In genomic region chr12:12920166-12921157, GRCm38 (mm10) we compare ENCODE assay signal across 23 mouse cellular contexts. TPM values are rescaled to one million over a fixed set of nuclear protein-coding genes. Genes with fewer than 3 reads are reported as not detected.
DNase-seq lines count a peak whose midpoint lies in the region; ATAC-seq and TF ChIP-seq lines count a peak whose summit lies in the region.
"Had no signal": no experiment of that assay in that cellular context is flagged by ENCODE, and none has a peak within 500 bp of the region (broad histone marks: within the 10 kb centered on the region; RNA-seq: fewer than 3 reads in every experiment).

No protein-coding gene starts in this region.

- peaks cover 30% of the 10 kb centered on the region for H3K4me1 ChIP-seq in midbrain, embryonic 10.5 days
- no peaks in the 10 kb centered on the region for H3K4me1 ChIP-seq in midbrain, embryonic 16.5 days (ENCODE audit: control insufficient read depth, insufficient read depth, low read length)
- 0 out of 2 replicates have a peak, but pooled peaks cover 7% of the 10 kb centered on the region for H3K4me1 ChIP-seq in intestine, embryonic 15.5 days (replicated peaks)
- H3K4me1 ChIP-seq: hindbrain, embryonic 15.5 days had no signal

- DNase-seq in midbrain, embryonic 10.5 days (ENCODE audit: low spot score), result no peak
- DNase-seq in kidney, postnatal 36 days, result peak; percentile 44 to 48
- peak; percentile 42 for DNase-seq in yolk sac, embryonic 10.5 days (ENCODE audit: low spot score)
- DNase-seq in heart, adult 9 months (ENCODE audit: low spot score in 2 of 2), result no peak
- no peak for DNase-seq in gastrocnemius, adult 2 months
- DNase-seq: adrenal gland, postnatal 36 days; cerebellum, adult 18-20 months; cerebellum, postnatal 36 days; gastrocnemius, postnatal 14 days; heart, adult 18-20 months; heart, postnatal 36 days; layer of hippocampus, adult 9-11 months; midbrain, embryonic 14.5 days; right cerebral cortex, postnatal 14 days; spleen, adult 18-20 months; thymus, postnatal 25 days had no signal

- H3K9ac ChIP-seq in midbrain, embryonic 16.5 days (ENCODE audit: low read depth, low read length), result no peak overlapping the region
- no peak overlapping the region for H3K9ac ChIP-seq in intestine, embryonic 15.5 days
- H3K9ac ChIP-seq: hindbrain, embryonic 15.5 days; liver, embryonic 14.5 days had no signal

- WGBS in midbrain, embryonic 10.5 days, result 39% methylated on average over 12 of the region's 12 CpGs
- WGBS in midbrain, embryonic 16.5 days, result 37% methylated on average over 12 of the region's 12 CpGs
- WGBS in intestine, embryonic 15.5 days, result 36% methylated on average over 12 of the region's 12 CpGs

- no peak for TF ChIP-seq CTCF in gastrocnemius, adult 2 months (IDR thresholded peaks at IDR 0.05)

- no peaks in the 10 kb centered on the region for H3K9me3 ChIP-seq in midbrain, embryonic 10.5 days (replicated peaks)
- H3K9me3 ChIP-seq in midbrain, embryonic 16.5 days (replicated peaks; ENCODE audit: control insufficient read depth, low read length, poor library complexity, severe bottlenecking), result no peaks in the 10 kb centered on the region
- H3K9me3 ChIP-seq in intestine, embryonic 15.5 days, result no peaks in the 10 kb centered on the region
- H3K9me3 ChIP-seq: hindbrain, embryonic 15.5 days had no signal

- ATAC-seq in midbrain, embryonic 16.5 days, result no peak
- ATAC-seq in intestine, embryonic 15.5 days, result peak; percentile 69
- ATAC-seq: forebrain, embryonic 14.5 days had no signal

- no peaks in the 10 kb centered on the region for H3K36me3 ChIP-seq in midbrain, embryonic 10.5 days
- no peaks in the 10 kb centered on the region for H3K36me3 ChIP-seq in midbrain, embryonic 16.5 days (ENCODE audit: control insufficient read depth, insufficient read depth, low read length)
- H3K36me3 ChIP-seq in intestine, embryonic 15.5 days, result no peaks in the 10 kb centered on the region
- H3K36me3 ChIP-seq: hindbrain, embryonic 15.5 days had no signal

- peak overlapping the region; percentile 17; the same call in 1 of the 2 replicates for H3K27ac ChIP-seq in midbrain, embryonic 10.5 days (replicated peaks)
- no peak overlapping the region for H3K27ac ChIP-seq in midbrain, embryonic 16.5 days (ENCODE audit: low read length)
- no peak overlapping the region for H3K27ac ChIP-seq in intestine, embryonic 15.5 days
- H3K27ac ChIP-seq in gastrocnemius, adult 2 months, result no peak overlapping the region
- H3K27ac ChIP-seq: hindbrain, embryonic 15.5 days; left cerebral cortex, adult 2 months; liver, embryonic 14.5 days had no signal

- H3K4me2 ChIP-seq in midbrain, embryonic 16.5 days (ENCODE audit: low read length), result no peak overlapping the region
- H3K4me2 ChIP-seq in intestine, embryonic 15.5 days (replicated peaks), result no peak overlapping the region
- H3K4me2 ChIP-seq: hindbrain, embryonic 15.5 days had no signal

- peaks cover 9% of the 10 kb centered on the region for H3K27me3 ChIP-seq in midbrain, embryonic 10.5 days (ENCODE audit: low read depth, poor library complexity, severe bottlenecking)
- no peaks in the 10 kb centered on the region for H3K27me3 ChIP-seq in midbrain, embryonic 16.5 days (ENCODE audit: control insufficient read depth, insufficient read depth, low read depth, low read length)
- no peaks in the 10 kb centered on the region for H3K27me3 ChIP-seq in intestine, embryonic 15.5 days (replicated peaks)
- H3K27me3 ChIP-seq: hindbrain, embryonic 15.5 days had no signal

- H3K4me3 ChIP-seq in midbrain, embryonic 10.5 days, result no peak overlapping the region
- H3K4me3 ChIP-seq in midbrain, embryonic 16.5 days (ENCODE audit: low read depth, low read length), result no peak overlapping the region
- no peak overlapping the region for H3K4me3 ChIP-seq in intestine, embryonic 15.5 days (replicated peaks)
- no peak overlapping the region for H3K4me3 ChIP-seq in gastrocnemius, adult 2 months
- H3K4me3 ChIP-seq: hindbrain, embryonic 15.5 days; left cerebral cortex, adult 2 months; myocyte had no signal

- intact Hi-C loops in gastrocnemius, adult 2 months (cut with DNase I), result no loop called here

RNA-seq across cellular contexts. Expression of gene Mycn, which starts 21.3 kb away (rescaled TPM):
- 119 and 141 TPM in 2 replicates for polyA plus RNA-seq in midbrain, embryonic 10.5 days (2016; fragmentation: Nextera tagmentation; extraction: Ambion mirVana)
- polyA plus RNA-seq in midbrain, embryonic 16.5 days (2015; fragmentation: Nextera tagmentation; extraction: Ambion mirVana), result 56.2 and 66.4 TPM in 2 replicates
- 72.5 and 89.8 TPM in 2 replicates for polyA plus RNA-seq in intestine, embryonic 15.5 days (2015; fragmentation: Nextera tagmentation; extraction: Ambion mirVana)
- total RNA-seq in gastrocnemius, adult 2 months (2021), result under 1 TPM; 0.31 to 0.50 TPM

Comparison
In these comparisons a context has a peak if more than half of its experiments do, and no peak if none do; other contexts are left out.
1. DNase-seq: peak in kidney, postnatal 36 days (2 of 2) and yolk sac, embryonic 10.5 days (single experiment); none in midbrain, embryonic 10.5 days (single experiment), heart, adult 9 months (0 of 2) and gastrocnemius, adult 2 months (single experiment).